Mouse (Mus musculus): ENCODE measurements around the gene Kifc1.
"Not testable (repeated sequence)": the region's sequence is repeated elsewhere in the genome, so short reads cannot be mapped to it uniquely, and the experiment has no call there.

The Kifc1 gene

DNA sequence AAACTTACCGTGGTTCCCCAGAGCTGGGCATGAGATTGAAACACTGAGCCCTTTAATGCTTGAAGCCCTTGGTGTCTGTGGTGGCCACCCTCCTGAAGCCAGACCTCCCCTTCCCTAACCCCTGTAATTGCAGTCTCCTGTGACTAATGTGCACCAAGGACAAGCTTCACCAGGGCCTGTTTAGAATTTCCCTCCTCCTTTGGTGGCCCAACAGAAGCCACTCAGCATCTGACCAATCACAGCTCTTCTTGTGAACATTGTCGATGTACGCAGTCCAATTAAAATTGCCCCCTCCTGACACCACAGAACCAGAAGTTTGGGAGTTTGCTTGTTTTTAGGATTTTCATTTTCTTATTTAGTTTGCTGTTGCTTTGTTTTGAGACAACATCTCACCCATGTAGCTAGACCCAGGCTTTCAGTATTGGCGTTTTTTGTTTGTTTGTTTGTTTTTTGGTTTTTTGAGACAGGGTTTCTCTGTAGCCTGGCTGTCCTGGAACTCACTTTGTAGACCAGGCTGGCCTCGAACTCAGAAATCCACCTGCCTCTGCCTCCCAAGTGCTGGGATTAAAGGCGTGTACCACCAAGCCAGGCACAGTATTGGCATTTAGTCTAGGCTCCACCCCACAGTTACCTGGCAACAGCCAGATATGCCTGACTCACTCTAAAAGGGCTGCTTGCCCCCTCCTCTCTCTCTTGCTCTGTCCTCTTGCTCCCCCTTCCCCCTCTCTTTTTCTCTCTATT, 13.6 kb upstream of the Kifc1 start:
- not testable (repeated sequence) for DNase-seq (ENCODE audit: extremely low read depth, low read depth)

DNA sequence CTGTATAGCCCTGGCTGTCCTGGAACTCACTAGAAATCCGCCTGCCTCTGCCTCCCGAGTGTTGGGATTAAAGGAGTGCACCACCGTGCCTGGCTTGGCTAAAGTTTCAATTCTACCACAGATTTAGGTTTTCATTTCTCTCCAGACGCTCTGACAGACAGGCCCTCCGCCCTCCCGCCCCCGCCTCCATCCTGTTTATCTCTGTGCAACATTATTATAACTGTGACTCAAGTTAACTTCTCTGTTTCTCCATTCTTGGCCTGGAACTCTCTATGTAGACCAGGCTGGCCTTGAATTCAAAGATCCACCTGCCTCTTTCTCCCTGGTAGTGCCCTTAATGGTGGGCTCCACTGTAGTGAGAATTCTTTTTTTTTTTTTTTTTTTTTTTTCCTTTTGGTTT, 12.0 kb upstream of the Kifc1 start:
- DNase-seq (ENCODE audit: extremely low read depth, low read depth): no peak

DNA sequence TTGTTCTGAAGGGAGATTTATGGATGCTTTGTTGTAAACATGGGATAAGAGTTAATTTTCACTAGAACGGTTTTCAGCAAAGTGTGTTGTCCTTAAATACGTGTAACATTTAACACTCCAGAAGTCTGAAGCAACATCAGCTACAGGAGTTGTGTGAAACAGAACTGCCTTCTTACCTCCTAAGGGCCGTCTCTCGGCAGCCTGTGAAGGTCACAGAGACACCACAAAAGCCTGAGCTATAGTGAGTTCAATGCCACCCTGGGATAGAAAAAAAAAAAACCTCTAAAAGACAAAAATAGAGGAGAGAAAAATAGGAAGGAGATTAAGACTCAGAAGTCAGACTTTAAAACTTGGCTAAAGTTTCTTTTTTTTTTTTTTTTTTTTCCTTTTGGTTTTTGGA, 11.6 kb upstream of the Kifc1 start:
- no peak for DNase-seq (ENCODE audit: extremely low read depth, low read depth)

- DNase-seq (ENCODE audit: extremely low read depth, low read depth): no peak
These were observed 11.2 kb upstream of the Kifc1 start for GRCm38 (mm10) chr17:33901653-33902052.

DNA sequence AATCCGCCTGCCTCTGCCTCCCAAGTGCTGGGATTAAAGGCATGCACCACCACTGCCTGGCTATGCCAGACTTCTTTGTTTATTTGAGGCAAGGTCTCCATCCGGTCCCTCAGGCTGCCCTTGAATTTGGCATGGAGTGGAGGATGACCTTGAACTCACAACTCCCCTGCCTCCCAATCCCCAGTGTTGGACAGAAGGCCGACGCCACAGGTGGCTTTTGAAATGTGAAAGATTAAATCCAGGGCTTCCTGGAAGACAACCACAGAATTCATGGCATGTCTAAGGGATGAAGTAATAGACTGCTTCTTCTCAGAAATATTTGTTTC, 10.5 kb upstream of the Kifc1 start:
- DNase-seq (ENCODE audit: extremely low read depth, low read depth): no peak

DNA sequence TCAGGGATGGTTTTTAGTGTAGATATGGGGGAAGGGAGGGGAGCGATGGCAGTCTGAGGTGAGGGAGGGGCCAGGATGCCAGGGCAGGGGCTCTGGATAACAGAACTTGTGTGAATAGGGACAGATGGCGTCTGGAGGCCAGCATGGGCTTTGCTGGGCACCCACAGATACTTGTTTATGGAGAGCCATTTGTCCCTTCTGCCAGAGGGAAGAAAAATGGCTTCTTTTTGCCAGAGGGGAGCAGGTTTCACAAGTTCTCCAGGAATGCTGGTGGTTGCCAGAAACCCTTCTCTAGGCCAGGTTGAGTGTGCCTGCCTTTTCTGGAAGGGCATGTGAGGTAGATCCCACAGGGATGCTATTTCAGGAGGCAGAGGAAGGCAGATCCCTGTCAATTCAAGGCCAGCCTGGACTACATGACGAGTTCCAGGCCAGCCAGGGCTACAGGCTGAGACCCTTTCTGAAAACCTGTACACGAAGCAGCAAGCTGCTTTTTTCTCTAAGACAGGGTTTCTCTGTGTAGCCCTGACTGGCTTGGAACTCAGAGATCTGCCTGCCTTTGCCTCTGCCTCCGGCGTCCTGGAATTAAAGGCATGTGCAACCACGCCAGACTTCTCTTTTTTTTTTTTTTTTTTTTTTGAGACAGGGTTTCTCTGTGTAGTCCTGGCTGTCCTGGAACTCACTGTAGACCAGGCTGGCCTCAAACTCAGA, 10.0 kb upstream of the Kifc1 start:
- no peak for DNase-seq (ENCODE audit: extremely low read depth, low read depth)

DNA sequence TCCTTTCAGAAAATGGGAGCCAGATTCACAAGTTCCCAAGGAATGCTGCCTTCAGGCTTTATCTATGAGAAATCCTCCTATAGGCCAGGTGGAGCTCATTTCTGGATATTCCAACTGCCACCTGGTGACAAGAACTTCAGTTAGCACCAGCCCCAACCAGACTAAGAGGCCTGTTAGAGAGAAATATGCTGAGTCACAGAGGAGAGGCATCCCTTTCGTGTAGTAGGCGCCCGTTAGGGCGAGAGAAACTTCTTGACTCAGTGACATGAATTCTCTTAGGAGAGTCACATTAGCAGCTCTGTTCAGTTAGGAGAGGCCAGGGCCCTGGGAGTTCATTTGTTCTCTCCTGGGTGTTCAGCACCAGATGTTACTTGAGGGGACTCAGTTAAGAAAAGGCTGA, 9.2 kb upstream of the Kifc1 start:
- no peak for DNase-seq (ENCODE audit: extremely low read depth, low read depth)

- DNase-seq (ENCODE audit: extremely low read depth, low read depth): not testable (repeated sequence)
These were observed 7.7 kb upstream of the Kifc1 start for GRCm38 (mm10) chr17:33898193-33898592.

GRCm38 (mm10) chr17:33897114-33897794, 6.8 kb upstream of the Kifc1 start:
- DNase-seq (ENCODE audit: extremely low read depth, low read depth): peak; percentile 70

DNA sequence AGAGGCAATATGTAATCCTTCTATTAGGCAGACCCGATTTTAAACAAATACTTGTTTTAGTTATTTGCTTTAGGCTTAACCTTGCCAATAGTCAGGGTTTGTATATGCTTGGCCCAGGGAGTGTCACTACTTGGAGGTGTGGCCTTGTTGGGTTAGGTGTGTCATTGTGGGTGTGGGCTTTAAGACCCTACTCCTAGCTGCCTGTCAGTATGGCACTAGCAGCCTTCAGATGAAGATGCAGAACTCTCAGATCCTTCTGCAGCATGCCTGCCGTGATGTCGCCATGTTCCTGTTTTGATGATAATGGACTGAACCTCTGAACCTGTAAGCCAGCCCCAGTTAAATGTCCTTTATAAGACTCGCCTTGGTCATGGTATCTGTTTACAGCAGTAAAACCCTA, 2.5 kb upstream of the Kifc1 start:
- DNase-seq (ENCODE audit: extremely low read depth, low read depth): not testable (repeated sequence)

- no peak for DNase-seq (ENCODE audit: extremely low read depth, low read depth)
These were observed 2.0 kb upstream of the Kifc1 start for GRCm38 (mm10) chr17:33892429-33892828.

GRCm38 (mm10) chr17:33891892-33892291, 1.4 kb upstream of the Kifc1 start:
- DNase-seq (ENCODE audit: extremely low read depth, low read depth): not testable (repeated sequence)

DNA sequence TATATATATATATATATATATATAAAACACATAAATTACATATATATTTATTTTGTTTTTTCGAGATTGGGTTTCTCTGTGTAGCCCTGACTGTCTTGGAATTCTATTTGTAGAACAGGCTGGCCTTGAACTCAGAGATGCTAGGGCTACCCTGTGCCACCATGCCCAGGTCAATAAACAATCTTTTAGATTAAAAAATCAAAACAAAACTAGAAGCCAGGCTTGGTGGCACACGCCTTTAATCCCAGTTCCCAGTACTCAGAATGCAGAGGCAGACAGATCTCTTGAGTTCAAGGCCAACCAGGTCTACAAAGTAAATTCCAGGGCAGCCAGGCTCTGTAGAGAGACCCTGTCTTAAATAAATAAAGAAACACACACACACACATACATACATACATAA, 896 bp upstream of the Kifc1 start:
- DNase-seq (ENCODE audit: extremely low read depth, low read depth): no peak

GRCm38 (mm10) chr17:33889941-33890532, 424 bp downstream of the Kifc1 start:
- DNase-seq (ENCODE audit: extremely low read depth, low read depth): not testable (repeated sequence)

GRCm38 (mm10) chr17:33888230-33888629, 2.2 kb downstream of the Kifc1 start:
- not testable (repeated sequence) for DNase-seq (ENCODE audit: extremely low read depth, low read depth)

DNA sequence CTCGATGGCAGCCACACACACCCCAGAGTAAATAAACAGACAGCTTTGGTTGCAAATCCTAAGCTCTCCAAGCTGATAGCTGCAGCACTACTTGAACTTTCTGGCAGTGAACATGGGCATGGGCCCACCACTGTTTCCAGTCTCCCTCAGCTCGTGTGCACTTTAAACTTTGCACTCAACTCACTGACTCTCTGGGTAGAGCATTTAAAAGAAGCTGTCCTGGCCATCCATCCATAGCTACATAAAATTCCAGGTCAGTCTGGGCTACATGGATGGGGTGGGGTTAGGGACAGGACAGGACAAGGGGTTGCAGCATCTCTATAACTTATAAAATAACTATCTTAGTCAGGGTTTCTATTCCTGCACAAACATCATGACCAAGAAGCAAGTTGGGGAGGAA, 2.7 kb downstream of the Kifc1 start:
- not testable (repeated sequence) for DNase-seq (ENCODE audit: extremely low read depth, low read depth)

- not testable (repeated sequence) for DNase-seq (ENCODE audit: extremely low read depth, low read depth)
These were observed 6.1 kb downstream of the Kifc1 start for GRCm38 (mm10) chr17:33884320-33884719.

GRCm38 (mm10) chr17:33875797-33876196, 14.7 kb downstream of the Kifc1 start:
- DNase-seq (ENCODE audit: extremely low read depth, low read depth): not testable (repeated sequence)

- no peak for DNase-seq (ENCODE audit: extremely low read depth, low read depth)
These were observed 16.1 kb downstream of the Kifc1 start for GRCm38 (mm10) chr17:33874411-33874810.

- not testable (repeated sequence) for DNase-seq (ENCODE audit: extremely low read depth, low read depth)
These were observed 16.9 kb downstream of the Kifc1 start, which contains the start of gene Gm7029 for GRCm38 (mm10) chr17:33873537-33873936. Gm7029 (plus strand) TSS chr17:33873837.

DNA sequence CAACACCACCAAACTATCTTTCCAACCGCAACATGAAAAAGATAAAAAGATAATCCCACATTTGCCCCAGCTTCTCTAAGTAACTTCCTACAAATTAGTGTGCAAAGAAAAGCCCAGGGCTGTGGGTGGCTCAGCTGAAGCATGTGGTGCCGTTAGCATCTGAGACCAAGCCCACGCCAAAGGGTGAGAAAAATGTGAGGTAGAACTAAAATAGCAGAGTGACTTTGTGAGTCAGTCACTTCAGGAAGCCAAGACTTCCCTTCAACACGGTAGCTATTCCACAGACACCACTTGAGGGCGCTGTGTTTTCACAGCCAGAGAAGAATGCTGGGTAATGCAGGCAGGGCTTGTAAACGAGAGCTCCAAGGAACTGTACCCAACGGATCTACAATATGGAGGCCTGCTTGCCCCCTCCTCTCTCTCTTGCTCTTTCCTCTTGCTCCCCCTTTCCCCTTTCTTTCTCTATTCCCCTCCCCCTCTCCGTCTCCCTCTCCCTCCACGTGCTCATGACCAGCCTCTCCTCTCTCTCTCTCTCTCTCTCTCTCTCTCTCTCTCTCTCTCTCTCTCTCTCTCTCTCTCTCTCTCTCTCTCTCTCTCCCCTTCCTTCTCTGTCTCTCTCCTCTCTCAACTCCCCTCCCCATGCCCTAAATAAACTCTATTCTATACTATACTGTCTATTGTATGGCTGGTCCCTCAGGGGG, 25.0 kb downstream of the Kifc1 start:
- peak; percentile 77 for DNase-seq (ENCODE audit: extremely low read depth, low read depth)
